Mouse (Mus musculus): ENCODE data around the gene Ndufv2. TPM values are rescaled to one million over a fixed set of nuclear protein-coding genes. Genes with fewer than 3 reads are reported as not detected.
A peak's percentile ranks its signal among the peaks of the same experiment; 100 is the strongest.

Ndufv2 gene
- polyA plus RNA-seq, 1 experiment, result 175 TPM

DNA sequence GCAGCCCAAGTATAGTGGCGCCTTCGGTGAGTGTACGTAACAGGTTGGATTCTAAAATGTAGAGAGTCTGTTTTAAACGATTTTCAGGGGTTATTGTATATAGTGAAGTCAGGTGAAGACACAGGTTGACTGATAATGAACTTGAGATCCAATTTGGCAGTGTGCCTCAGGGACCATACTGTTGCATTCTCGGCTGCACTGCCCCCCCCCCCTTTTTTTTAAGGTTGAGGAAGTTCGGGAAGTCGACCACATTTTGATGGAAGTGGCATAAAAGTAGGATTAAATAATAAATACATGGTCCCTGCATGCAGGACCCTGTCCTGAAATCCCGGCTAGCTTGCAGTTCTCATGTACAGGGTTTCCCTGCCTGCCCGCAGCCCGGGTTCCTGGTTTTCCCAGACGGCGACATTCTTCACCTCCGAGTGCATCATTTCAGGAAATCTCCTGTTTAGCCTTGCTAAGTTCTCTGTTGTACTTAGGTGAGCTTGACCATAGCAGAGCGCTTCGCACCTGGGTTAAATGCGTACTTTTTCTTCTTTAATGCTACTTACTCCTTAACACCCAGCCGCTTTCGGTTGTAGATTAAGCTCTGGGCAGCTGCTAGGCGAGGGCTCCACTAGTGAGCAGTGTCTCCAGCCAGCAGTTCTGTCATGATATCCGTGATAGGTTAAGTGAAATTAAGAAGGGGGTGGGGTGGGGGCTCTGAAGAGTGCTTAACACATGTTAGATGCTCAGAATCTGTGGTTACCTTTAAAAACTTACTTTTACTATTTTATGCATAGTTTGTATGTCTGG, 22.7 kb upstream of the Ndufv2 start:
- Histone ChIP-seq H3K36me3 (ENCODE audit: control insufficient read depth, insufficient read depth) (peaks cover 10% of the 10 kb centered on the region), H3K79me2 (ENCODE audit: control insufficient read depth, insufficient read depth) (peaks cover 16% of the 10 kb centered on the region), H3ac (ENCODE audit: control insufficient read depth, insufficient read length) (peak overlapping the region; percentile 40), H3K27me3 (ENCODE audit: control insufficient read depth, insufficient read depth, insufficient read length) (no peaks in the 10 kb centered on the region), H3K4me3 (peak overlapping the region; percentile 60), H3K4me2 (ENCODE audit: low read depth) (peak overlapping the region; percentile 68)
- TF ChIP-seq E2F4 (IDR thresholded peaks at IDR 0.05; ENCODE audit: insufficient read depth), result no peak
- no peak for TF ChIP-seq SRF (IDR thresholded peaks at IDR 0.05; ENCODE audit: control insufficient read depth, insufficient read length, low read depth)
- no peak for TF ChIP-seq POLR2AphosphoS2 (IDR thresholded peaks at IDR 0.05; ENCODE audit: insufficient read length, low read depth)
- no peak for TF ChIP-seq POLR2A (IDR thresholded peaks at IDR 0.05; ENCODE audit: insufficient read length, low read depth)
- TF ChIP-seq MAX (IDR thresholded peaks at IDR 0.05; ENCODE audit: low read depth), result no peak
- TF ChIP-seq CEBPB (IDR thresholded peaks at IDR 0.05; ENCODE audit: insufficient read depth, poor library complexity, severe bottlenecking), result no peak
- TF ChIP-seq MYOG (IDR thresholded peaks at IDR 0.05; ENCODE audit: control insufficient read depth in 1 of 3, insufficient read depth in 1 of 3, insufficient read length in 2 of 3, low read depth in 2 of 3), result no peak
- no peak for TF ChIP-seq REST (IDR thresholded peaks at IDR 0.05; ENCODE audit: insufficient read depth, insufficient read length)
- TF ChIP-seq TCF3 (IDR thresholded peaks at IDR 0.05; ENCODE audit: insufficient read length, low read depth), result no peak
- no peak for TF ChIP-seq TCF12 (IDR thresholded peaks at IDR 0.05; ENCODE audit: insufficient read depth, poor library complexity, severe bottlenecking)
- TF ChIP-seq MYOD1 (IDR thresholded peaks at IDR 0.05; ENCODE audit: control insufficient read depth in 1 of 3, insufficient read length in 2 of 3, low read depth in 2 of 3), result no peak
- TF ChIP-seq USF1 (IDR thresholded peaks at IDR 0.05; ENCODE audit: low read depth), result no peak

DNA sequence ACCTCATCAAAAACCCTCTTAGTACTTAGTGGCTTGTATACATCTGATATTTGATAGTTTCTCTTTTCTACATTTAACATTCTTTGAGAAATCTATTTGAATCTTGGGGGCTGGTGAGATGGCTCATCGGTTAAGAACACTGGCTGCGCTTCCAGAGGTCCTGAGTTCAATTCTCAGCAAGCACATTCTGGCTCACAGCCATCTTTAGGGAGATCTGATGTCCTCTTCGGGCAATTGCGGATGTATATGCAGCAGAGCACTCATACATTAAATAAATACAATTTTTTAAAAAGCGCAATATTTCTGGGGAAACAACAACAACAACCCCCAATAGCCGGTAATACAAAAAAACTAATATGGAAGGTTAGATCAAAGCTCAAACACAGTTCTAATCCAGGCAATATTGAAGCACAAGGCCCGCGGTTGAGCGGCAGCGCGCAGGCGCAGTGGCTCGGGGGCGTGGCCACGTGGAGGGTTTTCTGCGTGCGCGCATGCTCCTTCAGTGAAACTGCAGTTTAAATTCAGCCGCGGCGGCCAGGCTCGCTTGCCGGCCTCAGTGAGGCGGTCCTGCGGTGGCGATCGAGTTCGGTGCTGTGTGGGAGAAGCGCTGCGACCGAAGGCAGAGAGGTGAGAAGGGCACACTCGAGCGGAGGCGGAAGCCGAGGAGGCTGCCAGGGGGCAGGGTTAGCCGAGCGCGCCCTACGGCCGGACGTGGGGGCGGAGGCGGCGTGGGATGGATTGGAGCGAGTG, 21.9 kb upstream of the Ndufv2 start, which contains the start of gene Ddx11:
TSS of gene Ddx11 (plus strand) at position 455 of the 750 bp plus-strand sequence.
- Histone ChIP-seq H3K4me2 (ENCODE audit: low read depth) (peak within 1 kb of the TSS; percentile 68), H3K4me3 (peak within 1 kb of the TSS; percentile 60), H3K36me3 (ENCODE audit: control insufficient read depth, insufficient read depth) (peaks cover 10% of the 10 kb centered on the region), H3ac (ENCODE audit: control insufficient read depth, insufficient read length) (peak within 1 kb of the TSS; percentile 40), H3K27me3 (ENCODE audit: control insufficient read depth, insufficient read depth, insufficient read length) (no peaks in the 10 kb centered on the region), H3K79me2 (ENCODE audit: control insufficient read depth, insufficient read depth) (peaks cover 16% of the 10 kb centered on the region)
- TF ChIP-seq MAX (IDR thresholded peaks at IDR 0.05; ENCODE audit: low read depth) (peak; percentile 29), SRF (IDR thresholded peaks at IDR 0.05; ENCODE audit: control insufficient read depth, insufficient read length, low read depth) (no peak), MYOG (IDR thresholded peaks at IDR 0.05; ENCODE audit: control insufficient read depth in 1 of 3, insufficient read depth in 1 of 3, insufficient read length in 2 of 3, low read depth in 2 of 3) (no peak), REST (IDR thresholded peaks at IDR 0.05; ENCODE audit: insufficient read depth, insufficient read length) (no peak), CEBPB (IDR thresholded peaks at IDR 0.05; ENCODE audit: insufficient read depth, poor library complexity, severe bottlenecking) (no peak), USF1 (IDR thresholded peaks at IDR 0.05; ENCODE audit: low read depth) (peak; percentile 88), POLR2AphosphoS2 (IDR thresholded peaks at IDR 0.05; ENCODE audit: insufficient read length, low read depth) (peak; percentile 88), TCF12 (IDR thresholded peaks at IDR 0.05; ENCODE audit: insufficient read depth, poor library complexity, severe bottlenecking) (no peak), POLR2A (IDR thresholded peaks at IDR 0.05; ENCODE audit: insufficient read length, low read depth) (peak; percentile 88), MYOD1 (IDR thresholded peaks at IDR 0.05; ENCODE audit: control insufficient read depth in 1 of 3, insufficient read length in 2 of 3, low read depth in 2 of 3) (peak in 1 of 3 experiments; percentile 3), E2F4 (IDR thresholded peaks at IDR 0.05; ENCODE audit: insufficient read depth) (peak; percentile 89), TCF3 (IDR thresholded peaks at IDR 0.05; ENCODE audit: insufficient read length, low read depth) (no peak)

DNA sequence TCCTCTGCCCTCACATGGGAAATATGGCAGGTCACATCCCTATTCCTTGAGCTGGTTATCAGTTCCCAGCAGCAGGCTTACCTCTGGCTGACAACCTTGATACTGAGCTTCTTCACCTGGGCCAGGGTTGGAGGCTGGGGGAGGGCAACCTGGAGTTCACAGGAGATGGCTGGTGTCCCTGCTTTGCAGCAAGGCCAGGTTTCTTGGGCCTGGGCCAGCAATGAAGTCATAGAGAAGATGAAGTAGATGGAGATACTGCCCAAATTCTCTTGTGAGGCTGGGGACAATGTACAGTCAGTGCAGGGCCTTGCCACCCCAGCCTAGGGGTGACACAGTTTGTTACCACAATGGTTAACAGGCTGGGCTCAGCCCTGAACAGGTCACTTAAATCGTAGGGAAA, 19.3 kb upstream of the Ndufv2 start:
- Histone ChIP-seq H3K4me2 (ENCODE audit: low read depth) (no peak overlapping the region), H3ac (ENCODE audit: control insufficient read depth, insufficient read length) (no peak overlapping the region), H3K4me3 (no peak overlapping the region), H3K27me3 (ENCODE audit: control insufficient read depth, insufficient read depth, insufficient read length) (no peaks in the 10 kb centered on the region), H3K36me3 (ENCODE audit: control insufficient read depth, insufficient read depth) (no peaks in the 10 kb centered on the region), H3K79me2 (ENCODE audit: control insufficient read depth, insufficient read depth) (peaks cover 16% of the 10 kb centered on the region)
- TF ChIP-seq MYOG (IDR thresholded peaks at IDR 0.05; ENCODE audit: control insufficient read depth in 1 of 3, insufficient read depth in 1 of 3, insufficient read length in 2 of 3, low read depth in 2 of 3) (no peak), POLR2A (IDR thresholded peaks at IDR 0.05; ENCODE audit: insufficient read length, low read depth) (no peak), POLR2AphosphoS2 (IDR thresholded peaks at IDR 0.05; ENCODE audit: insufficient read length, low read depth) (no peak), USF1 (IDR thresholded peaks at IDR 0.05; ENCODE audit: low read depth) (no peak)

DNA sequence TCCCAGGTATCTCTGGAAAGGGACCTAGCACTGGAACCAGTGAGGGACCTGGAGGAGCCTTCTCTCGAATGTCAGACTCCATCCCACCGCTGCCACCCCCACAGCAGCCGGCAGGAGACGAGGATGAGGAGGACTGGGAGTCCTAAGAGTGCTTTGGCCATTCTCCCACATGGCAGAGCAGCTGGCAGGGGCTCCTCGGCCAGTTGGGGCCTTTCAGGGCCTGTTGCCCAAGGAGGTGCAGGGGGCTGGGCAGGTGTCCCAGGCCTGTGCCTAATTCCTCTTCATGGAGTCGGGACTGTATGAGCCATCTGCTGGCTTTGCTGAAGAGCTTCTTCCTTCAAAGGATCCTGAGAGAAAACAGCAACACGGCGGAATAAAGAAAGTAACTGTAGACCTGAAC, 17.6 kb upstream of the Ndufv2 start:
- Histone ChIP-seq H3K4me3 (no peak overlapping the region), H3K36me3 (ENCODE audit: control insufficient read depth, insufficient read depth) (no peaks in the 10 kb centered on the region), H3ac (ENCODE audit: control insufficient read depth, insufficient read length) (no peak overlapping the region), H3K27me3 (ENCODE audit: control insufficient read depth, insufficient read depth, insufficient read length) (no peaks in the 10 kb centered on the region), H3K79me2 (ENCODE audit: control insufficient read depth, insufficient read depth) (peaks cover under 1% of the 10 kb centered on the region), H3K4me2 (ENCODE audit: low read depth) (no peak overlapping the region)
- no peak for TF ChIP-seq MYOD1 (IDR thresholded peaks at IDR 0.05; ENCODE audit: control insufficient read depth in 1 of 3, insufficient read length in 2 of 3, low read depth in 2 of 3)
- TF ChIP-seq USF1 (IDR thresholded peaks at IDR 0.05; ENCODE audit: low read depth), result no peak
- TF ChIP-seq MAX (IDR thresholded peaks at IDR 0.05; ENCODE audit: low read depth), result no peak
- no peak for TF ChIP-seq CEBPB (IDR thresholded peaks at IDR 0.05; ENCODE audit: insufficient read depth, poor library complexity, severe bottlenecking)
- TF ChIP-seq TCF3 (IDR thresholded peaks at IDR 0.05; ENCODE audit: insufficient read length, low read depth), result no peak
- no peak for TF ChIP-seq MYOG (IDR thresholded peaks at IDR 0.05; ENCODE audit: control insufficient read depth in 1 of 3, insufficient read depth in 1 of 3, insufficient read length in 2 of 3, low read depth in 2 of 3)
- TF ChIP-seq SRF (IDR thresholded peaks at IDR 0.05; ENCODE audit: control insufficient read depth, insufficient read length, low read depth), result no peak
- no peak for TF ChIP-seq E2F4 (IDR thresholded peaks at IDR 0.05; ENCODE audit: insufficient read depth)
- TF ChIP-seq POLR2AphosphoS2 (IDR thresholded peaks at IDR 0.05; ENCODE audit: insufficient read length, low read depth), result no peak
- no peak for TF ChIP-seq REST (IDR thresholded peaks at IDR 0.05; ENCODE audit: insufficient read depth, insufficient read length)
- no peak for TF ChIP-seq POLR2A (IDR thresholded peaks at IDR 0.05; ENCODE audit: insufficient read length, low read depth)
- no peak for TF ChIP-seq TCF12 (IDR thresholded peaks at IDR 0.05; ENCODE audit: insufficient read depth, poor library complexity, severe bottlenecking)

All from myocyte (in vitro differentiated cells).